Mouse (Mus musculus) naive thymus-derived CD4-positive, alpha-beta T cell, adult 5 months (primary cell): ENCODE measurements around the gene Pgm2. TPM values are rescaled to one million over a fixed set of nuclear protein-coding genes. Genes with fewer than 3 reads are reported as not detected.

Experiments
- polyA plus RNA-seq: library from polyadenylated mRNA; unstranded; fragments of 100-300 nt; shearing (Covaris generic); gene quantifications from one replicate; pipeline ENCODE4 v1.2.1, GENCODE M21; 2017

Pgm2 gene
- polyA plus RNA-seq: 32.0 TPM

DNA sequence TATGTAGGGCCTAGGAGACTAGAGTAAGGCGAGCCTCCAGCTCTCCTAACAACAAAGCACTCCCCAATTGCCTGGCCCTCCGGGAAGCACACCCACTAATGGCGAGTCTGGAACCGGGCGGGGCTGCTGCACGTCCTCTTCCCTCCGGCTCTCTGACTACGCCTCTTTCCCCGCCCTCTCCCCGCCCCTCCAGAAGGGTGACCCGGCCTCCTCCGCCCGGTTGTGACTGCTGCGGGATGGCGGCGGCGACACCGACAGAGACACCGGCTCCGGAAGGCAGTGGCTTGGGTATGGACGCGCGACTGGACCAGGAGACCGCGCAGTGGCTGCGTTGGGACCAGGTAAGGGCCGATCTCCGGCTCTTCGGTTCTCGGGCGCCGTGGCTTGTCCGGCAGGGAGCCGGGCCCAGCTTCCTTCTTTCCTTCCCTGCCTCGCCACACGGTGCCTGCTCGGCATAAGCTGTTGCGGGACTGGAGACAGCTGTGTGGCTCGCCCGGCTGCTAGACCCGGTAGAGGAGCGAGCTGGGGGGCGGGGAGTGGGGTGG, at the start of gene Pgm2:
Gene Pgm2 (plus strand): TSS at position 203 of the 545 bp plus-strand sequence.

DNA sequence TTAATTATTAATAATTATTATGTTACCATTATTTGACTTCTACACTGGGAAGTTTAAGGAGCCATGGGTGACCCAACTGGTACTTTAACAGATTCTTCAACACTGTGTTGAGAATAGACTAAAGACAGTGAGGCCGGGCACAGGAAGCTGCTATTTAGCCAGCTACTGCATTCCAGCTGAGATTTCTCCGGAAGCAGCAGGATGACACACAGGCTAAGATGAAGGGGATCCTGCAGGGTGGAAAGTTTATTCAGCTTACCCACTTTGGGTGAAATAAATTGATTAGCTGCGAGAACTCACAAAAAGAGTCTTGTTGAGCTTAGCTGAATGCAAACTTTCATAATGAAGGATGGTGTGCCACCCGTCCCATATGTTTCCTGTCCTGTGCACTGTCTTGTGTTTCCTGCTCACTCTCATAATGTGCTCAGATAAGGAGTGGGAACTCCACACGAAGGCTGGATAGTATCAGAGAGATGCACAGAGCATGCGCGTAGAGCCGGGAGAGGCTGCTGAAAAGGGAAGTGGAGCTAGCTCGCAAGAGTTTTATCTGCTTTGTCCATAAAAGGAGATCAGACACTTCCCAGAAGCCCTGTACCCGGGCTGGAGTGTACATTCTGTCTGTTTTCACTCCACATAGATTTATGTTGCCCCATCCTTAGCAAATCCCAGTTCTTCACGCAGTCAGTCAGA, 63.3 kb downstream of the Pgm2 start, which contains the start of gene Tbc1d1:
Gene Tbc1d1 (plus strand): TSS at position 445 of the 690 bp plus-strand sequence.

Other genes starting within 250 kb of the Pgm2 start
- 42.5 TPM for gene Rell1, start 124.1 kb upstream of the Pgm2 start, polyA plus RNA-seq
- gene Tbc1d1, start 63.4 kb downstream of the Pgm2 start, polyA plus RNA-seq: 89.9 TPM